10 mouse cellular contexts compared by ENCODE assay signal in the genomic region with DNA sequence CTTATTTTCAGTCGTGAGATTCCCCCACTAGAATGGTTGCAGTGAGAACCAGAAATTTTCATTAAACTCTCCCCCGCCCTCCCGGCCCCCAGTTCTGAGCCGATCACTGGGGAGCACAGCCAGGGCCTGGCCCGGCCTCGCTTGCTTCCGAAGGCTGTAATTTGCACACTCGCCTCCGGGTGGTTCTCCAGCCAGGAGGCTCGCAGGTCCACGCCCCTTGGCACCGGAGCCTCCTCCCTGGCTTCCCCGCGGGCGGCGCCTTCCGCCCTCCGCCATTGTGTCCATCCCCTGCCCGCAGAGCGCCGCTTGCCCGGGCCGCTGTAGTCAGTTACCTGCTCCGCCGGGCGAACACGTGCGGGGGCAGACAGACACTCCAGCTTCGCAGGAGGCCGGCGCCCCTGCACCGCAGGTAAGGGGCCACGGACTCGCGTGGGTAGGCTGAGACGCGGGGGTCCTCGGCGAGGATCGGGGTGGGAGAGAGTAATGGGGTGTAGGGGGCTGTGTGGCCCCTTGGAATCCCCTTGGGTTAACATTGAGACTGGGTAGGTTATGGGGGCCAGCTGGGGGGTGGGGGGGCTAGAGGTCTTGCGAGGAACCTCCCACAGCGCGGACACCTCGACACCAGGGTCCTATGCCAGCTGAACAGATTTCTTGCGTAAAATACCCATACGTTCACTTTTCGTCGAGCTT. TPM values are rescaled to one million over a fixed set of nuclear protein-coding genes. Genes with fewer than 3 reads are reported as not detected.
DNase-seq lines count a peak whose midpoint lies in the region; ATAC-seq lines count a peak whose summit lies in the region.
"Not testable (repeated sequence)": the region's sequence is repeated elsewhere in the genome, so short reads cannot be mapped to it uniquely, and the experiment has no call there.
"Had no signal": no experiment of that assay in that cellular context is flagged by ENCODE, and none has a peak within 500 bp of the region (broad histone marks: within the 10 kb centered on the region; RNA-seq: fewer than 3 reads in every experiment).

A gene (plus strand): TSS at position 260 of the 690 bp plus-strand sequence.
A gene (plus strand): TSS at position 277 of the 690 bp plus-strand sequence.

- H3K27ac ChIP-seq in embryonic facial prominence, embryonic 12.5 days; heart, embryonic 11.5 days (ENCODE audit: low read depth, low read length); intestine, embryonic 15.5 days; limb, embryonic 13.5 days; macrophage: not testable (repeated sequence)

- H3K79me2 ChIP-seq in macrophage (ENCODE audit: inconsistent target) = not testable (repeated sequence)

- not testable (repeated sequence) for H3K4me1 ChIP-seq in embryonic facial prominence, embryonic 12.5 days; heart, embryonic 11.5 days (ENCODE audit: control insufficient read depth, insufficient read depth, low read length); intestine, embryonic 15.5 days (replicated peaks)
- H3K4me1 ChIP-seq in limb, embryonic 13.5 days = peaks cover 14% of the 10 kb centered on the region

- not testable (repeated sequence) for H3K36me3 ChIP-seq in embryonic facial prominence, embryonic 12.5 days; heart, embryonic 11.5 days (ENCODE audit: control insufficient read depth, insufficient read depth, low read length); intestine, embryonic 15.5 days; limb, embryonic 13.5 days; macrophage (ENCODE audit: inconsistent target)

- WGBS in embryonic facial prominence, embryonic 12.5 days = 1% methylated on average over 48 of the region's 48 CpGs
- WGBS in heart, embryonic 11.5 days (ENCODE audit: insufficient replicate concordance) = under 1% methylated on average over 48 of the region's 48 CpGs
- under 1% methylated on average over 48 of the region's 48 CpGs for WGBS in intestine, embryonic 15.5 days
- under 1% methylated on average over 48 of the region's 48 CpGs for WGBS in limb, embryonic 13.5 days
- 3% methylated on average over 38 of the region's 48 CpGs for WGBS in macrophage (ENCODE audit: missing documents)

- peak; percentile 69 for ATAC-seq in embryonic facial prominence, embryonic 12.5 days (ENCODE audit: insufficient number of reproducible peaks, insufficient read depth, low FRiP score, low TSS enrichment)
- peak; percentile 59; the same call in 1 of the 2 replicates for ATAC-seq in heart, embryonic 11.5 days (replicated peaks; ENCODE audit: insufficient number of reproducible peaks, low FRiP score, low TSS enrichment)
- peak; percentile 89 for ATAC-seq in intestine, embryonic 15.5 days
- ATAC-seq in limb, embryonic 13.5 days (ENCODE audit: low FRiP score, low read depth) = 0 out of 2 replicates have a peak, but pooled peaks have one; percentile 51
- peak; percentile 47; the same call in 1 of the 2 replicates for ATAC-seq in neutrophil, adult 5-6 weeks (ENCODE audit: extremely low read depth, insufficient number of reproducible peaks, low FRiP score, poor library complexity, severe bottlenecking)

- H3K4me3 ChIP-seq in embryonic facial prominence, embryonic 12.5 days = peak within 1 kb of the TSS; percentile 38
- peak within 1 kb of the TSS; percentile 47 for H3K4me3 ChIP-seq in heart, embryonic 11.5 days (ENCODE audit: low read depth, low read length)
- peak within 1 kb of the TSS; percentile 42 for H3K4me3 ChIP-seq in intestine, embryonic 15.5 days (replicated peaks)
- peak within 1 kb of the TSS; percentile 45 for H3K4me3 ChIP-seq in limb, embryonic 13.5 days
- peak within 1 kb of the TSS; percentile 28; the same call in 1 of the 2 replicates for H3K4me3 ChIP-seq in macrophage (ENCODE audit: inconsistent target)

- not testable (repeated sequence) for H3K9ac ChIP-seq in embryonic facial prominence, embryonic 12.5 days; heart, embryonic 11.5 days (ENCODE audit: low read depth, low read length); intestine, embryonic 15.5 days; limb, embryonic 13.5 days

- peaks cover 64% of the 10 kb centered on the region for H3K27me3 ChIP-seq in embryonic facial prominence, embryonic 12.5 days
- H3K27me3 ChIP-seq in heart, embryonic 11.5 days (ENCODE audit: control insufficient read depth, insufficient read depth, low read length) = peaks cover 48% of the 10 kb centered on the region
- peaks cover 40% of the 10 kb centered on the region for H3K27me3 ChIP-seq in intestine, embryonic 15.5 days (replicated peaks)
- H3K27me3 ChIP-seq in limb, embryonic 13.5 days = peaks cover 78% of the 10 kb centered on the region

- peak; percentile 58 to 88 for DNase-seq in adrenal gland, adult (ENCODE audit: inconsistent age in 2 of 2, low spot score in 1 of 2)
- DNase-seq in urinary bladder, postnatal 36 days (ENCODE audit: low spot score in 2 of 2) = peak; percentile 60 to 78

- H3K9me3 ChIP-seq in embryonic facial prominence, embryonic 12.5 days; heart, embryonic 11.5 days (replicated peaks; ENCODE audit: control insufficient read depth, low read length); intestine, embryonic 15.5 days; limb, embryonic 13.5 days: not testable (repeated sequence)

- peak within 1 kb of the TSS; percentile 54 for H3K4me2 ChIP-seq in embryonic facial prominence, embryonic 12.5 days (replicated peaks)
- H3K4me2 ChIP-seq in heart, embryonic 11.5 days = peak within 1 kb of the TSS; percentile 71
- H3K4me2 ChIP-seq in intestine, embryonic 15.5 days (replicated peaks) = peak within 1 kb of the TSS; percentile 78
- peak within 1 kb of the TSS; percentile 70 for H3K4me2 ChIP-seq in limb, embryonic 13.5 days (replicated peaks)

RNA-seq across cellular contexts. Expression of the first gene that starts in this region (rescaled TPM):
- 8.6 and 8.9 TPM in 2 replicates for polyA plus RNA-seq in embryonic facial prominence, embryonic 12.5 days (2016; fragmentation: Nextera tagmentation; extraction: Ambion mirVana)
- polyA plus RNA-seq in heart, embryonic 11.5 days (2014; fragmentation: Nextera tagmentation; extraction: Ambion mirVana) = 6.1 and 7.9 TPM in 2 replicates
- 4.0 and 5.7 TPM in 2 replicates for polyA plus RNA-seq in intestine, embryonic 15.5 days (2015; fragmentation: Nextera tagmentation; extraction: Ambion mirVana)
- polyA plus RNA-seq in limb, embryonic 13.5 days (2015; fragmentation: Nextera tagmentation; extraction: Ambion mirVana) = 12.0 and 13.0 TPM in 2 replicates
- 10 to 100 TPM in 4 of 26 experiments, 1 to 10 TPM in 17, under 1 TPM in 3, not detected in 2; 0.59 to 18.6 (median 2.8) TPM for total RNA-seq in macrophage (2018; cell fraction: chromatin; rRNA removed)
- 1 to 10 TPM in 23 of 26 experiments, under 1 TPM in 3; 0.65 to 9.3 (median 4.0) TPM for total RNA-seq in macrophage (2018; cell fraction: cytosol; rRNA removed)
- total RNA-seq in macrophage (2018; cell fraction: nucleus; rRNA removed) = 10 to 100 TPM in 3 of 26 experiments, 1 to 10 TPM in 18, under 1 TPM in 3, not detected in 2; 0.55 to 15.5 (median 2.7) TPM
- 1.4 to 10.1 TPM (median 6.3 TPM) in 3 replicates for polyA plus RNA-seq in macrophage (2018)
- total RNA-seq in neutrophil, adult 5-6 weeks (2017) = not detected in 2 replicates
- total RNA-seq: left cerebral cortex, adult 18-20 months had no signal
- polyA plus RNA-seq: frontal cortex, adult 2 months had no signal

RNA-seq across cellular contexts. Expression of the second gene that starts in this region (rescaled TPM):
- 0.37 and 0.73 TPM in 2 replicates for polyA plus RNA-seq in embryonic facial prominence, embryonic 12.5 days (2016; fragmentation: Nextera tagmentation; extraction: Ambion mirVana)
- 0.39 and 0.49 TPM in 2 replicates for polyA plus RNA-seq in heart, embryonic 11.5 days (2014; fragmentation: Nextera tagmentation; extraction: Ambion mirVana)
- polyA plus RNA-seq in intestine, embryonic 15.5 days (2015; fragmentation: Nextera tagmentation; extraction: Ambion mirVana) = 0.47 and 0.53 TPM in 2 replicates
- 0.62 and 0.70 TPM in 2 replicates for polyA plus RNA-seq in limb, embryonic 13.5 days (2015; fragmentation: Nextera tagmentation; extraction: Ambion mirVana)
- 1 to 10 TPM in 11 of 26 experiments, under 1 TPM in 1, not detected in 14; 0.98 to 8.9 (median 1.5) TPM for total RNA-seq in macrophage (2018; cell fraction: chromatin; rRNA removed)
- total RNA-seq in macrophage (2018; cell fraction: cytosol; rRNA removed) = 1 to 10 TPM in 16 of 26 experiments, under 1 TPM in 10; 0.31 to 5.7 (median 1.4) TPM
- total RNA-seq in macrophage (2018; cell fraction: nucleus; rRNA removed) = 1 to 10 TPM in 15 of 26 experiments, under 1 TPM in 1, not detected in 10; 0.59 to 9.4 (median 1.6) TPM
- polyA plus RNA-seq in macrophage (2018) = 1.5 to 5.4 TPM (median 2.8 TPM) in 3 replicates
- total RNA-seq in neutrophil, adult 5-6 weeks (2017) = 0.86 and 1.3 TPM in 2 replicates
